Mouse (Mus musculus): ENCODE measurements around the gene Rps29. TPM values are rescaled to one million over a fixed set of nuclear protein-coding genes. Genes with fewer than 3 reads are reported as not detected.

Rps29 gene
- total and polyA plus RNA-seq, 3 experiments: 936 to 3,601 (median 2,773) TPM

DNA sequence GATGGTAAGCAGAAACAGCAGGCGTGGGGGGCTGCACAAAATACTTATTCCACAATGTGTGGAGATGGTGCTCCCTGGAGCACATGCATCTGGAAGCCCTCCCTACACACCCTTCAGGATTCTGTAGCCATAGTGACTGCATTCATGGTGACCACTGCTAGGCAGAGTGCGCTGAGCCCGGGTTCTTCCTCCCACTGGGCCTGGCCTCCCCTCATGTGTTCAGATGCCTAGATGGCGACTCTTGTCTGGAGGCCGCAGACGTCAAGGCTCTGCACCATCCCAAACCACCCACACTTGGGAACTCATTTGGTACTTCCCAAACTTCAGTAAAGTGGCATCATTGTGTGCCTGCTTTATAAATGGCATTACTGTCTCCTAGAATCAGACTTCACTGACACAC, 15.5 kb downstream of the Rps29 start:
- no peaks in the 10 kb centered on the region for H3K9me3 ChIP-seq (replicated peaks)
- no peak for ATAC-seq (ENCODE audit: extremely low read depth, insufficient number of reproducible peaks, low FRiP score, poor library complexity, severe bottlenecking)
- H3K4me1 ChIP-seq (ENCODE audit: insufficient read depth, low read depth, low read length): peaks cover 12% of the 10 kb centered on the region
- no peak overlapping the region for H3K4me3 ChIP-seq (ENCODE audit: low read depth, low read length)
- H3K27me3 ChIP-seq (ENCODE audit: insufficient read depth, low read length): peaks cover 39% of the 10 kb centered on the region
- no peaks in the 10 kb centered on the region for H3K36me3 ChIP-seq (replicated peaks)
- no peak for DNase-seq (ENCODE audit: low spot score)
- TF ChIP-seq POLR2AphosphoS5 (IDR thresholded peaks at IDR 0.05; ENCODE audit: insufficient replicate concordance, low read depth, low read length) (no peak), GATA2 (IDR thresholded peaks at IDR 0.05; ENCODE audit: borderline replicate concordance, low read depth, low read length) (no peak)

GRCm38 (mm10) chr12:69139841-69140240, 19.1 kb downstream of the Rps29 start:
- H3K4me1 ChIP-seq (ENCODE audit: insufficient read depth, low read depth, low read length): peaks cover 2% of the 10 kb centered on the region; the same call in 1 of the 2 replicates
- ATAC-seq (ENCODE audit: extremely low read depth, insufficient number of reproducible peaks, low FRiP score, poor library complexity, severe bottlenecking) (no peak), DNase-seq (ENCODE audit: low spot score) (no peak)
- H3K9me3 ChIP-seq (replicated peaks): no peaks in the 10 kb centered on the region
- H3K4me3 ChIP-seq (ENCODE audit: low read depth, low read length): no peak overlapping the region
- TF ChIP-seq POLR2AphosphoS5 (IDR thresholded peaks at IDR 0.05; ENCODE audit: insufficient replicate concordance, low read depth, low read length) (no peak), CTCF (IDR thresholded peaks at IDR 0.05; ENCODE audit: low read depth, low read length) (no peak), TAL1 (conservative IDR thresholded peaks at IDR 0.05; ENCODE audit: low read depth, low read length) (no peak), GATA2 (IDR thresholded peaks at IDR 0.05; ENCODE audit: borderline replicate concordance, low read depth, low read length) (no peak), GATA1 (IDR thresholded peaks at IDR 0.05; ENCODE audit: borderline replicate concordance, low read length) (no peak)
- H3K36me3 ChIP-seq (replicated peaks): no peaks in the 10 kb centered on the region
- peaks cover 35% of the 10 kb centered on the region for H3K27me3 ChIP-seq (ENCODE audit: insufficient read depth, low read length)

DNA sequence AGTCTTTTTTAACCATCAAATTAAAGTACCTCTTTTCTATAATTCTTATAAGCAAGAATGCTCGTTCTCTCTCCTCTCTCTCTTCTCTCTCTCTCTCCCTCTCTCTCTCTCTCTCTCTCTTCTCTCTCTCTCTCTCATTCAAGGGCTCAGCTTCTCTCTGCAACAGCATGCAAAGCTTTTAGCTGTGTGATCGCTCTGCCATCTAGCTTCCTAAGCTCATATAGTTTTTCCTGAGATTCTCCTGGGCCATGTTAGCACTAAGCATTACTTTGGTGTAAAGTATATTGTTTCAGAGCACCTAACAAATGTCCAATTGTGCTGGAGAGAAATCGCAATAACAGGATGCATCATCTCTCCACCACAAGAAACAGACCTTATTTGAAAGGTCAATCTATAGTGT, 19.8 kb downstream of the Rps29 start:
- TF ChIP-seq CTCF (IDR thresholded peaks at IDR 0.05; ENCODE audit: low read depth, low read length) (no peak), GATA2 (IDR thresholded peaks at IDR 0.05; ENCODE audit: borderline replicate concordance, low read depth, low read length) (no peak), TAL1 (conservative IDR thresholded peaks at IDR 0.05; ENCODE audit: low read depth, low read length) (no peak), POLR2AphosphoS5 (IDR thresholded peaks at IDR 0.05; ENCODE audit: insufficient replicate concordance, low read depth, low read length) (no peak), GATA1 (IDR thresholded peaks at IDR 0.05; ENCODE audit: borderline replicate concordance, low read length) (no peak)
- peaks cover 2% of the 10 kb centered on the region; the same call in 1 of the 2 replicates for H3K4me1 ChIP-seq (ENCODE audit: insufficient read depth, low read depth, low read length)
- peaks cover 35% of the 10 kb centered on the region for H3K27me3 ChIP-seq (ENCODE audit: insufficient read depth, low read length)
- no peaks in the 10 kb centered on the region for H3K36me3 ChIP-seq (replicated peaks)
- H3K9me3 ChIP-seq (replicated peaks): no peaks in the 10 kb centered on the region
- H3K4me3 ChIP-seq (ENCODE audit: low read depth, low read length): no peak overlapping the region
- DNase-seq (ENCODE audit: low spot score): no peak
- ATAC-seq (ENCODE audit: extremely low read depth, insufficient number of reproducible peaks, low FRiP score, poor library complexity, severe bottlenecking): no peak

DNA sequence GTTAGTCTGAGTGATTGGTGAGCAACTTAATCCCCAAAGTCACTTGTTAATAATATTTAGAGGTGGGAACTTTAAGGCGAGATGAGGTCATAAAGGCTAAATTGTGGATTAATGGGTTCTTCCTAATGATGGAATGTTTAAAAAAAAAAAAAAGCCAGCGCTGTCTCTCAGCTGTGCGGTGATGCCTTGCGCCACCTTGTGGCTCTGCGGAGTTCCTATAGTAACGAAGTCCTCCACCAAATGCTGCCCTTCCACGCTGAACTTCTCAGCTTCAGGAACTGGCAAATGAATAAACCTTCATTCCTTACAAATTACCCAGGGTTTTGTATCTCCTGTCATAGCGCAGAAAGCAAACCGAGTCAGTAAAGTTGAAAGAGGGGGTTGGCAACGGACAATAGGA, 27.0 kb downstream of the Rps29 start:
- H3K27me3 ChIP-seq (ENCODE audit: insufficient read depth, low read length): peaks cover 16% of the 10 kb centered on the region
- ATAC-seq (ENCODE audit: extremely low read depth, insufficient number of reproducible peaks, low FRiP score, poor library complexity, severe bottlenecking) (no peak; the same call in 1 of the 2 replicates), DNase-seq (ENCODE audit: low spot score) (peak; percentile 35)
- TF ChIP-seq GATA2 (IDR thresholded peaks at IDR 0.05; ENCODE audit: borderline replicate concordance, low read depth, low read length): no peak
- TF ChIP-seq TAL1 (conservative IDR thresholded peaks at IDR 0.05; ENCODE audit: low read depth, low read length): no peak
- TF ChIP-seq GATA1 (IDR thresholded peaks at IDR 0.05; ENCODE audit: borderline replicate concordance, low read length): no peak
- TF ChIP-seq CTCF (IDR thresholded peaks at IDR 0.05; ENCODE audit: low read depth, low read length): no peak; the same call in 1 of the 2 replicates
- no peak for TF ChIP-seq POLR2AphosphoS5 (IDR thresholded peaks at IDR 0.05; ENCODE audit: insufficient replicate concordance, low read depth, low read length)
- H3K4me1 ChIP-seq (ENCODE audit: insufficient read depth, low read depth, low read length): peaks cover 41% of the 10 kb centered on the region
- no peak overlapping the region for H3K4me3 ChIP-seq (ENCODE audit: low read depth, low read length)
- H3K36me3 ChIP-seq (replicated peaks): no peaks in the 10 kb centered on the region
- H3K9me3 ChIP-seq (replicated peaks): no peaks in the 10 kb centered on the region

DNA sequence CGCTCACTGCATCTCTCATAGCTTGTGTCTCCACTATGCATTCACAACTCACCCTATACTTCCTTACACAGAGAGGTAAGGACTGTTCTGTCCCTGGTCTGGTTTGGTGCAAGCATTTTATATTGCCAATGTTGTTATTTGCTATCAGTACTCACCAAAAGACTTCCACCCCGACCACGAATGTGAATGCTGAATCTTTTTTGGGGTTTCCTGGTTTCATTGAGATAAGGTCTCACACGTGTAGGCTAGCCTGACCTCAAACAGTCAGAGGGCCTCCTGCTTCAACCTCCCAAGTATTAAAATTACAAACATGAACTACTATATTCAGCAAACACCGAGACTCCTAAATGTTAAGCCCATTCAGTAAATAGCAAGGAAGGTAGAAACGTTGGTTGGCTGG, 27.7 kb downstream of the Rps29 start:
- DNase-seq (ENCODE audit: low spot score): peak; percentile 43
- Histone ChIP-seq H3K9me3 (replicated peaks) (no peaks in the 10 kb centered on the region), H3K4me1 (ENCODE audit: insufficient read depth, low read depth, low read length) (peaks cover 44% of the 10 kb centered on the region), H3K4me3 (ENCODE audit: low read depth, low read length) (no peak overlapping the region; the same call in 1 of the 2 replicates), H3K36me3 (replicated peaks) (no peaks in the 10 kb centered on the region), H3K27me3 (ENCODE audit: insufficient read depth, low read length) (peaks cover 18% of the 10 kb centered on the region)
- peak; percentile 42 for TF ChIP-seq TAL1 (conservative IDR thresholded peaks at IDR 0.05; ENCODE audit: low read depth, low read length)
- no peak for TF ChIP-seq GATA2 (IDR thresholded peaks at IDR 0.05; ENCODE audit: borderline replicate concordance, low read depth, low read length)
- TF ChIP-seq CTCF (IDR thresholded peaks at IDR 0.05; ENCODE audit: low read depth, low read length): no peak
- peak; percentile 57 for ATAC-seq (ENCODE audit: extremely low read depth, insufficient number of reproducible peaks, low FRiP score, poor library complexity, severe bottlenecking)

- ATAC-seq (ENCODE audit: extremely low read depth, insufficient number of reproducible peaks, low FRiP score, poor library complexity, severe bottlenecking) (no peak), DNase-seq (ENCODE audit: low spot score) (no peak)
- Histone ChIP-seq H3K4me3 (ENCODE audit: low read depth, low read length) (no peak overlapping the region; the same call in 1 of the 2 replicates), H3K9me3 (replicated peaks) (no peaks in the 10 kb centered on the region), H3K27me3 (ENCODE audit: insufficient read depth, low read length) (peaks cover 24% of the 10 kb centered on the region), H3K4me1 (ENCODE audit: insufficient read depth, low read depth, low read length) (peaks cover 44% of the 10 kb centered on the region), H3K36me3 (replicated peaks) (no peaks in the 10 kb centered on the region)
- TF ChIP-seq GATA1 (IDR thresholded peaks at IDR 0.05; ENCODE audit: borderline replicate concordance, low read length) (no peak), GATA2 (IDR thresholded peaks at IDR 0.05; ENCODE audit: borderline replicate concordance, low read depth, low read length) (no peak), CTCF (IDR thresholded peaks at IDR 0.05; ENCODE audit: low read depth, low read length) (no peak), TAL1 (conservative IDR thresholded peaks at IDR 0.05; ENCODE audit: low read depth, low read length) (no peak), POLR2AphosphoS5 (IDR thresholded peaks at IDR 0.05; ENCODE audit: insufficient replicate concordance, low read depth, low read length) (no peak)
Observed at GRCm38 (mm10) chr12:69130486-69130885, 28.5 kb downstream of the Rps29 start.

All from G1E (cell line).